Mouse (Mus musculus) heart, postnatal 0 days (tissue): ENCODE data around the gene Pcnx3.

Experiments
- CTCF ChIP-seq: IDR thresholded peaks from 2 replicates; pipeline ENCODE4 v1.5.1; 2016; ENCODE audit warnings: antibody characterized with exemption, control low read depth, low read depth
- EP300 ChIP-seq: IDR thresholded peaks from 2 replicates; pipeline ENCODE4 v1.6.1; 2016; ENCODE audit warnings: antibody characterized with exemption, low read depth

DNA sequence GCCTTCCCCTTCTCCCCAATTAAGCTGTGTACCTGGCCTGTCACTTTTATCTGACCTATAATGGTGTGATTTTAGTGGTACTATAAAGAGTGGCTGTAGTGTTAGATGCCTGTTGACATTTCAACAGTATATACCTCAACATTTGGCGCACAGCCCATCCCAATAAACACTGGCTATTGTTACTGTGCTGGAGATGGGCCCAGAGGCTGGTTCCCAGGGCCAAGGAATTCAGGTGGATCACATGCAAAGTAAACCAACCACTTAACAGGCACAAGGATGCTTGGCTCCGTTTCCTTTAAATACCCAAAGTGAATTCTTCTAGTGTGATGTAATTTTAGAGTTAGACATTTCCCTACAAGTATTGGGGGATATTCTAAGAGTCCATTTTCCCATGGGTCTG, 73.8 kb downstream of the Pcnx3 start:
- TF ChIP-seq EP300 (no peak), CTCF (no peak)
